Mouse (Mus musculus) induced T-regulatory cell, adult 2 months (primary cell): ENCODE results near the gene Epha8.

Experiments used
- DNase-seq: peaks from one replicate; pipeline ENCODE4 v3.0.0-alpha.2; 2012; ENCODE audit warnings: low read depth

Gene Epha8

DNA sequence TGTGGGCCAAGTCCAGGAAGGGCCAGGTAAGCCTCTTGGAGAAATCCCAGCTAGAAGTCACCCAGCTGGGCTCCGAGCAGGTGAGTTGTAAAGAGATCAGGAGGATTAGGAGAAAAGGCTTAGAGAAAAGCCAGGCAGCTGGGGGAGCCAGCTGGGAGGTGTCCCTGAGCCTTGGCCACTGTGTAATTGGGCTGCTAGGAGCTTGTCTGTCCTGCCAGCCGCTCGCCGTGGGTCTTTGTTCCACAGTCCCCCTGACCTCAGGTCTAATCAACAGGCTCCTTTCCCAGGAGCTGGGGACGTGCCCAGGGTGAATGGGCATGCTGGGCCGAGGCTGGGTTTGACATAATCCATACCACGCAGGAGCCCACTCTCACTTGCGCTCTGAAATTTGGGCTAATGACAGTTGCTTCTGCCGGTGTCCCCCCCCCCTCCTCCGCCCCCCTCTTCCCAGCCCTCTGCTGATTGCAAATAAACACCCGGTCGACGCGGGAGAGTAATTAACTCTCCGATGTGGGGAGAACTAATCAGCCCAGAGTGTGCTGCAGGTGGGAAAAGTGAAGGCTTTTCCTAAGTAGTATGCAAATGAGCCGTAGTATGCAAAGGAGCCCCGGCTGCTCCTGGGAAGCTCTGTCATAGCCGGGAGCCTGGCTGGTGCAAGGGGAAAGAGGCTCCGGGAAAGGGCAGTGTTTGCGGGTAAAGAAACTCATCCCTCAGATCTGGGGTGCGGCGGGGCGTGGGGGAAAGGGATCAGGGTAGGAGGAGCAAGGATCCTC is 51.7 kb downstream of the Epha8 start:
- DNase-seq: no peak

DNA sequence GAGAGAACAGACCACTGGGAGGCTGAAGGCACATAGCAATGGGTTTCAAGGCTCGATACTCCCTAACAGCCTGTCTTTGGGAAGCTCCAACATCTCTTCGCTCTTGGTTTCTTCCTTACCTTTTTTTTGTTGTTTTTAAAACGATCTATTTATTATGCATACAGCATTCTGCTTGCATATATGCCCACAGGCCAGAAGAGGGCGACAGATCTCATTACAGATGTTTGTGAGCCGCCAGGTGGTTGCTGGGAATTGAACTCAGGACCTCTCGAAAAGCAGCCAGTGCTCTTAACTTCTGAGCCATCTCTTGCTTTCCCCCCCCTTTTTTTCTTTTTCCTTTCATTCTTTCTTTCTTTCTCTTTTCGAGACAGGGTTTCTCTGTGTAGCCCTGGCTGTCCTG is 57.5 kb downstream of the Epha8 start:
- DNase-seq: peak; percentile 22

DNA sequence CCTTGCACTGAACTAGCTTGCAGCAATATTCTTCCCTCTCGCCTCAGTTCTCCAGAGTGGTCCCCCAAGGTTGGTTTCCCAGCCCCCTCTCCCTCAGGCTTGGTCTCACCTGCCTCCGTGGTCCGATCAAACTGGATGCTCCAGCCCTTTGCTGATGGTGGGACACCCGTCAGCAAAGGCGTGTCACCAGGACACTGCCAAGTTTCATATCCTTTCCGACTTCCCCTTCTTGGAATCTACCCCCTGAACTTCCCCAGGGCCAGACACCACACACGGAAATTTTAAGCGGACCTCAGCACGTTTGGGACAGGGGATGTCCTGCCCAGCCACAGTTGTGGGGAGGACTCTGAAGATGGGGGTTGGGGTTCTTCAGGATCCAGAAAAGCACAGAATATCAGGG is 58.0 kb downstream of the Epha8 start, which contains the start of gene C1qa:
Gene C1qa, minus strand, starts transcription at position 167 of the 400 bp plus-strand sequence.
- no peak for DNase-seq

DNA sequence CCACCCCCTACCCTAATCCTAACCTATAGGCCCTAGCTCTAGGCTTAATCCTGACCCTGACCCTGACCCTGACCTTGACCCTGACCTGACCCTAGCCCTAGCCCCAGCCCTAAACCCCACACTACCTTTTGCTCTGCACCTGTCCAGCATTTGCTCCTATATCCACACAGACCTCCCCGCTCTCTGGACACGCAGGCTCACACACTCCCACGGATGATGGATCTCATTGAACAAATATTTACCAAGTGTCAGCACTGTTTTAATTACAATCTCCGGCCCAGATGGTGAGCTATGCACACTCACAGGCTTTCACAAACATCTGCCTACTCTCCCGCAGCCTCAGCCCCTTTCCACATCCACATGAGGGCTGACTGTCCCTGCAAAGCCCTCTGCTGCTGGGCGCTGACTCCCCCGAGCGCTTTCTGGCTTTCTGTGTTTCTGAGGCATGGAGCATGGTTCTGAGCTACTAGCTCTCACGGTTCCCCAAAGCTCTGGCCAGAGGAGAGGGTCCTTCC is 58.5 kb downstream of the Epha8 start:
- no peak for DNase-seq

DNA sequence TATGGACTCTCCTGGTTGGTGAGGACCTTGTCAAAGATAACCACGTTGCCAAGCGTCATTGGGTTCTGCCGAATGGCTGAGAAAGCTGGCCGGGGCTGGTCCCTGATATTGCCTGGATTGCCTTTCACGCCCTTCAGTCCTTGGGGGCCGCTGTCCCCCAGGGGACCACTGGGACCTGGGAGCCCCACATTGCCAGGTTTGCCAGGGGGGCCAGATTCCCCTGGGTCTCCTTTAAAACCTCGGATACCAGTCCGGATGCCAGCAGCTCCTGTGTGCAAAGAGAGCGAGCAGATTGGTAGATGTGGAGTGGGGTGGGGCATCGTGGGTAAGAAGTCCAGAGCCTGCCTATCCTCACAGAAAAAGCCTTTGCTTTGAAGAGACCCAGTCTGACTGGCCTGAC is 60.2 kb downstream of the Epha8 start:
- no peak for DNase-seq

DNA sequence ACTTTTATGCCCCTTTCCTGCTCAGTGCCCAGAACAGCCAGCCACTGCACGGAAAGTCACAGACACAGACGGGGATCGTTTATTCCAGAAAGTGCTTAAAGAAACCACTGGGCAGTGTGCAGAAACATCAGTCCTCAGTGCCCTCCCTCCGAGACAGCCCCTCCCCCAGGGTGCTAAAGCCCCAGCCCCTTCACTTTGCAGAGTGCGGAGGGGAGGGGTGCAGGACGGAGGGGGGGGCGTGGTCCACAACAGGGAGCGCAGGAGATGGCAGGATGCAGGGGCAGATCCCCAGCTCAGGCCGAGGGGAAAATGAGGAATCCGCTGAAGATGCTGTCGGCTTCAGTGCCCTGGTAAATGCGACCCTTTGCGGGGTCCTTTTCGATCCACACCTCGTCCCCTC is 60.8 kb downstream of the Epha8 start:
- no peak for DNase-seq

DNA sequence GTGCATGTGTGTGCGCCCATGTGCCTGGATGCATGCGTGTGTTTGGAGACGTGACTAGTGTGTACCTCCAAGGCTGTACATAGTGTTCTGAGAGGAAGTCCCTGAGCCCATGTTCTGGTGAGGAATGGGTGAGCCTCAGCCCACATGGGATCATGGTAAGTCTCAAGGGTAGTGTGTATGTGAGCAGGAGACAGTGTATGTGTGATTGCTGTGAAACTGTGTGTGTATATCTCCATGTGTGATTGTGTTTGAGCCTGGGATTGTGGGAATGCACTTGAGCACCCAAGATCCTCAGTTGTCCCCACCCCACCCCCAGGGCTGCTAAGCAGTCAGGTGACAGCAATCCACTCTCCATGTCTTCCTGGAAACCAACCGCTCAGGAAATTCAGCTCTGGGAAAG is 61.8 kb downstream of the Epha8 start:
- DNase-seq: no peak

DNA sequence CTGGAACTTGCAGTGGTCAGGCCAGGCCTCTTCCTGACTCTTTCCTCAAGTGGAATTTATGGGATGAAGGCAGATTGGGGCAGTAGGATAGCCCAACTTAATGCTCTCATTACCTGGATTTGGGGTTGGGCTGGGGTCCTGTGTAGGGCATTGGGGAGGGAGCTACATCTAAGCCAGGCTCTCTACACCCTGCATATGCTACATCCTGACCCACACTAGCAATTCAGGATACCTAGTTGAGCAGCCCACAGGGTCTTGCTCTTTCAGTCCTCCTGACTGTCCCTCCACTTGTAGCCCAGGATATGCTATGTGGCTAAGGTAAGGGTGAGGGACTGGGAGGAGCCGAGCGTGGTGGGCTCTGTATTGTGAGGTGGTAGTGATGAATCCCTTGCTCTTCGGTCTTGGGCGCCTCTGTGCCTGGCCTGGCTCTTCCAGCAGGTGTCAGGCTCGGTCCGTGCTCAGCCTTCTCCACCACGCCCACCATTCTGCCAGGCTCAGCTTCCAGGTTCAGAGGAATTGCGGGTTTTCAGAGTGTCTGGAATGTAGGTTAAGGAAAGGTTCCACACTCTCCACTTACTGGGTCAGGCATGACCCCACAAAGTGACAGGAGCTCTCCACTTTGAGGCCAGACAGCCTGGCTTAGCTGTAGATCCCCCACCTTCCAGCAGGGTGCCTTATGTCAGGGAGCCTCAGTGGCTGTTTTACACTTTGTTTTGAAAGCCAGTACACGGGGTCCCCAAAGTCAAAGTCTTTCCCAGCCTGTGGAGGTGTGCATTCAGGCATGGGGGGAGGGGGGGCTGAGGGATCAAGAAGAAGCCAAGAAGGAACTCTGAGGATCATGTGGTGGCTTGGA is 62.7 kb downstream of the Epha8 start:
- no peak for DNase-seq

DNA sequence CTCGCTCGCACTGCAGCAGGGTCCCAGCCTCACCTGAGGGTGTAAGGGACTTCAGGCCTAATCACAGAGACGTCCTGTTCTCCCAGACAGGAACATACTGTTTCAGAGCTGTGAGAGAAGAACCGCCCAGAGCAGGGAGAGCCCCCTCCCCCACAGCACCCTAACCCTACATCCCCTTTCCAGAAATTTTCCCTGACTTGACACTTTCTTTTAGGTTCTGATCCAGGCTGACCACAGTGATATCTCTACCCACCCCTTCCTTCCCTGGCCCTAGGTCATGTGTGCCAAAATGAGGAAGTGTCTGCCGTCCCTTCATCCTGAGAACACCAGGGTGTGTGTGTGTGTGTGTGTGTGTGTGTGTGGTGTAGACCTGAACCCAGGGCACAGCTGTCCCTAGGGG is 63.8 kb downstream of the Epha8 start, which contains the start of gene C1qc:
Gene C1qc, minus strand, starts transcription at position 255 of the 400 bp plus-strand sequence.
- DNase-seq: no peak

DNA sequence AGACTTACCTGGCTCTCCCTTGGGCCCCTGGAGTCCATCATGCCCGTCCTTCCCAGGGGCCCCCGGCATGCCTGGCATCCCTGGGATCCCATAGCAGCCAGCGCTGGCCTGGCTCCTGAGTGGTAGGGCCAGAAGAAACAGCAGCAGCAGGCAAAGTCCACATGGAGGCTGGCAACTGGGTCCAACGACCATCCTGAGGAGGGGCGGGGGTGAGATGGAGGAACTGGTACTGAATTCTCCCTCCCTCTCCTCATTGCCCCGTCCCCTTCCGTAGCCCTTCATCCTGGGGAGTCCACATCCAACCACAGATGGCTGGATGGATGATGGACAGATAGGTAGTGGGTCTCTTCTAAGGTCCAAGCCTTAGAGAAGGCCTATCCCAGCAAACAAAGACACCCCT is 64.2 kb downstream of the Epha8 start:
- no peak for DNase-seq

DNA sequence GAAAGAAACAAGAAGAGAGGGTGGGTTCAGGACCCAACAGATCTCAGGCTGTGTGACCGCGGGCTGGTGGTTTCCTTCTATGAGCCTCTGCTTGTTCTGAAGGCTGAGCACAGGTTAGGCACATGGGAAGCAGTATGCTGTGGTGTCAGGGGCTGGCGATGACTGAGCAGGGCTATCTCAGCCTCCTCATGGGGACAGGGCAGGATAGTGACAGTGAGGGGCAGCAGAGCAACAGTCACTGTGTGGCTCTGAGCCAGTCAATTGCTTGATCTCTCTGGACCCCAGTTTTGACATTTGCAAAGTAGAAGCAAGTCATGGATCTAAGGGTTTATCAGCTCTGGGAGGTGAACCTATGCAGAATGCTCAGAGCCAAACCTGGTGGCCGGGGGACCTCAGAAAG is 65.5 kb downstream of the Epha8 start:
- no peak for DNase-seq

DNA sequence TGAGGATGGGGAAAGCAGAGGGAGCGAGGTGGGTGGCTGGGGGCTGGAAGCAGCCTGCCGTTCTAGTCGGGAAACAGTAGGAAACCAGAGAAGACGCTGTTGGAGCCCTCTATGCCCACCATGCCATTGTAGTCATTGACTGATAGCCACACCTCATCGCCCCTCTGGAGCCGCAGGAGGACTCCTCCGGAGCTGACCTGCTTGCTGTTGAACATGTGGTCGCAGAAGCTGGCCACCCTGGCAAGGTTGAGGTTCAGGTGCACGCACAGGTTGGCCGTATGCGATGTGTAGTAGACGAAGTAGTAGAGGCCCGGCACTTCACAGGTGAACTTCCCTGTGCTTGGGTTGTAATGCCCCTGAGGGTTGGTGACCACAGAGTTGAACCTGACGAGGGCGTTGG is 66.6 kb downstream of the Epha8 start:
- DNase-seq: no peak

DNA sequence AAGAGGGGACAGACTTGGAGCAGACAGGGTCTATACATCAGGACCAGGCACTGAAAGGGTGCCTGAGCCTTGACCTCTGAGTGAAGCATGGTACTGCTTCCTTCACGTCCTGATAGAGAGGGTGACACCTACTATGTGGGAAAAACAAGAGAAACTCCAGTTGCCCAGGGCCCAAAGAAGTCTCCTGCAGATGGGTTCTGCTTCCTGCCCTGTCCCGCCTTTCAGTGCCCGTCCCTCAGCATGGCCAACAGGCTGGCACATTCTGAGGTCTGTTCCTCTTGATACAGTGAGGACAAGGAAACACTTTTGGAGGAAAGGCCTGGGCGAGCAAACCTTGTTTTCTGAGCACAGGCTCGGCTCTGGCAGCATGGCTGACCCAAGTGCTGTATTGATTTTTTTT is 68.9 kb downstream of the Epha8 start:
- no peak for DNase-seq

DNA sequence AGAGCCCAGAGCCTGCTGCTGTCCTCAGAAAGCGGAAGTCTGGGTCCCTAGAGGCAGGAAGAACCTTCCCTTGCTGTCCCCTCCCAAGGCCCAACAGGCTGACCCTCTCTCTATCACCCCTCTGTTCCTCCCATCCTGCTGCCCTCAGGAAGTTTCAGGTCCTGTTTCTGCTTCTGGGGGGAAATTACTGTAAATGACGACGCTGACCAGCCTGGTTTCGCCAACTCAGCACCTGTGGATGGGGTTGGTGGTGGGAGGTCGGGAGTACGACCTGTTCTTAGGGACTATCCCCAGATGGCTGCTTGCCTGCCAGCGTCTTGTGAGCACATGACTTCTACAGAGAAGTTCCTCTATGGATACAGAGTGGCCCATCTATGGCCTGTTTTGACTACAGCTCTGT is 70.5 kb downstream of the Epha8 start, which contains the start of gene C1qb:
Gene C1qb, minus strand, starts transcription at position 87 of the 400 bp plus-strand sequence.
- DNase-seq: no peak
